Mouse (Mus musculus): ENCODE data around the gene Frmd6.

The Frmd6 gene

GRCm38 (mm10) chr12:70824729-70825650 lies at the start of gene Frmd6:
Frmd6 (plus strand) TSS chr12:70825514.
- DNase-seq (ENCODE audit: low spot score in 2 of 2) = peak; percentile 92 to 97

DNA sequence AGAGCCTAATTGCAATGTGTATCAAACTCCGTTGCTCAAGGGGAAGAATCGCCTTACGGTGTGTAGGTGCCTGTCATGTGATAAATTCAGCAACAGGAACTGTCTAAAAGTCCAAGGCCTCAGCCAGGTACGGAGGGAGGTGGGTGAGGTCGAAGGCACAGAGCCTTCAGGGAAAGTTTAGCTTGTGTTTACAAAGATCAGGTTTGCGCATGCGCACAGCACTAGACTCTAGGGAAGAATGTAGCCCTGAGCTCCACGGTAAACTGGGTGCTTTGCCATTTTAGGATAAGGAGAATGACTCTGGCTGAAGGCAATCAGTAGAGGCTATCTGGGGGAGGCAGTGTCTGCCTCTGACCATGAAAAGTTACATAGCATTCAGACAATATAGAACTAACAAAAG lies 49.7 kb upstream of the Frmd6 start:
- DNase-seq (ENCODE audit: low spot score in 2 of 2) = no peak

DNA sequence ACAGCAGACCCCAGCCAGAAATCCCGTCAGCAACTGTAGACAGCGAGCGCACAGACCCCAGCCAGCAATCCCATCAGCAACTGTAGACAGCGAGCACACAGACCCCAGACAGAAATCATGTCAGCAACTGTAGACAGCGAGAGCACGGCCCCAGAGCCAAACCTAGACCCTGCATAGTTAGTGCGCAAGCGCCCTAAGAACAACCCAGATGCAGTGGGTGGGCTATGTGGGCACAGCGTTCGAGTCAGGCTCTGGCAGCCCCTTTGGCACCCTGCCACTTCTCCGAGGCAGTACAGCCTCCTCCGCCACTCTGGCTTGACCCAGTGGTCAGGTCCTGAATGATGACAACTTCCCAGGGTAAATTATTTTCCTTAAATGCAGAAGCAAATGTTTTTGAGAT lies 48.6 kb upstream of the Frmd6 start:
- no peak for DNase-seq (ENCODE audit: low spot score in 2 of 2)

GRCm38 (mm10) chr12:70777466-70777865 lies 47.8 kb upstream of the Frmd6 start:
- DNase-seq (ENCODE audit: low spot score in 2 of 2) = no peak

DNA sequence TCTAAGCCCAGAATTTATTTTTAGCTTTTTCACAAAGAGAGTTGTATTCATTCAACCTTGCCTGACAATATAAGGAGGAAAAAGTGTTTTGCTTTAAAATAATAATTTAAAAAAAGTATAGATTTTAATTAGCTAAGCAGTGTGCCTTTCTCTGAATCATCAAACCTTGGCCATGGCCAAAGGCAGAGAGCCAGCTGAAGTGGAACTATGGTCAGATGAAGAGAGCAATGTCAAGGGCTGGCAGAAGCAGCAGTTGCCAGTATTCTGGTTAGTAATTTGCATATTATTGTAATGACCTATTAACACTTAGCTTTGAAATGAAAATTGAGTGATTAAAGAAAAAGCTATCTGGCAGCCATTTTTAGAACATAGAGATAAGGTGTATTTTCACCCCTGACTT lies 47.4 kb upstream of the Frmd6 start:
- no peak for DNase-seq (ENCODE audit: low spot score in 2 of 2)

DNA sequence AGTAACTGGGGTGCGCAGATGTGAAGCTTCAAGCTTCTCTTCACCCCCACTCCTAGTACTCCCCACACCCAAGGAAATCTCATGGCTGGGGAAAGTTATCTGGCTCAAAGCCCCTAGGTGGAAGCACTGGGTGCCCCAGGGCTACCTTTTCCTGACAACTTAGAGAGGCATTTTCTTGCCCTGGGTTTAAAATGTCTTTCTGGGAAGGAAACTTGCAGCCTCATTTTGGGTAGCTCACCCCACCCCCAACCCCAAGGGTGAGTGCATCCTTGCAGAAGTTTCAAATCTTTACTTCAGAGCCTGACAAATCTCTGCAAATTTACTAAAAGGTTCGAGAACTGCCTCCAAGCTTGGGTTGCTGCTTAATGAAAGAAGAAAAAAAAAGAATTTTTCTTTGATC lies 47.0 kb upstream of the Frmd6 start:
- no peak for DNase-seq (ENCODE audit: low spot score in 2 of 2)

GRCm38 (mm10) chr12:70778724-70779123 lies 46.6 kb upstream of the Frmd6 start:
- no peak for DNase-seq (ENCODE audit: low spot score in 2 of 2)

GRCm38 (mm10) chr12:70783049-70783448 lies 42.3 kb upstream of the Frmd6 start:
- DNase-seq (ENCODE audit: low spot score in 2 of 2) = no peak

DNA sequence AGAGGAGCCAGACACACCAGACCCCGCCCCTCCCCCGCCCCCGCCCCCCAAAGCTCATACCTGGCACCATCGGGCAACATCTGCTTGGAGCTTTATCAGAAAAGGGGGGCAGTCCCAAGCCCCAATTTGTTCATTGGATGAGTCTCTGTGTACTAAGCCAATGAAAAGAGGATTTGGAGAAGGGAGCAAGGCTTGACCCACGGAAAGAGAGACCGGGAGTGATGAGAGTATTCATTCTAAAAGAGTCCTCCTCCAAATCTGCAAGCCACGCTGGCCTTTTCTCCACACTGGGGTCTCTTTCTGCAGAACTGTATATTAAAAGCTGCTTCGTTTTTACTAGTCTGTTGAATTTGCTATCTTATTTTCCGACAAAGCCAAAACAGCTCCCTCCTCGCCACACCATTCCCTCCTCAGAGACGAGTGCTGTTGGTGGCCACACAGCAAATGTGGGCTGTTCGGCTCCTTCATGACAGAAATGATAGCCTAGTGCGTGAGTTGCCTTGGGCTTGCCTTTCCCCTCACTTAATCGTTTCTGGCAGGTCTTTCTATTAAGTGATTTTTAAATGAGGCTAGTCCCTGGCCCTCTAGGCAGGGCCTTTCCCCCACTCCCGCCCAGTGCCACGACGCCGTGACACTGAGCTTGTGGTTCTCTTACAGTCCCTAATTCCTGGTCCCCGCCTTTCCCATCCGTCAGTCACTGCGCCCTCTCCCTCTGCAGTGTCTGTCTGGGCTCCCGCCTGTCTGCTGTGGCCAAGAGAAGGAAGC lies 41.7 kb upstream of the Frmd6 start:
- DNase-seq (ENCODE audit: low spot score in 2 of 2) = no peak

- no peak for DNase-seq (ENCODE audit: low spot score in 2 of 2)
Observed at GRCm38 (mm10) chr12:70784240-70784705, 41.0 kb upstream of the Frmd6 start.

DNA sequence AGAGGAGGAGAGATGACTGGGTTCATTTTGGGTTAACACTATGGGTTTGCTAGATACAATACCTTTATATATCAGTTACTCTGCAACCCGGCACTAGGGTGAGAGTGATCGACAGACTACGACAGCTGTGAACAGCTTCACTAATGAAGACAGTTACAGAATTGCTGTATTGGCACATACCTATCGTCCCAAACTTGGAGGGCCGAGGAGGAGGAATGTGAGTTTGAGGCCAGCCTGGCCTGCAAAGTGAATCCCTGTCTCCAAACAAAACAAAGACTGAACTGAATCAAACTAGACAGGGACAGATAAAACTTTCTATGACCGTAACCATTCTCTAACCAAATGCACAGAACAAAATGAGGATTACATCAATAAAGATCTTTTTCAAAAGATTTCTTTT lies 36.0 kb upstream of the Frmd6 start:
- no peak for DNase-seq (ENCODE audit: low spot score in 2 of 2)

DNA sequence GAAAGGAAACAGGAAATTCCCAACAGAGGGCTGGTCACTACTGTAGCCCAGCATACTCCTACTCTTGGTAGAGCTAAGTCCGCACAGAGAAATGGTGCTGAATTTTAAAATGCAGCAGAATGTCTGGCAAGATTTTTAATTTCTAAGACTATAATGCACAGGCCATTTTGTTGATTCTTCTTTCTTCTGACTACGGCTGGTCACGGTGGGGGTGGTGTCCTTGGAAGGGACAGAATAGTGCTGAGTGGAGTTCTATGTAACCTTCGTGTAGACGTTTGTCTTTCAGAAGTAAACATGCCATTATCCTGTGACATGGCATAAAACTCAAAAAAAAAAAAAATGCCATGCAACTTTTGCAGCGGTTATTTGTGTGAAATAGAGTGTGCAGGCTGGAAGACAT lies 32.0 kb upstream of the Frmd6 start:
- no peak for DNase-seq (ENCODE audit: low spot score in 2 of 2)

DNA sequence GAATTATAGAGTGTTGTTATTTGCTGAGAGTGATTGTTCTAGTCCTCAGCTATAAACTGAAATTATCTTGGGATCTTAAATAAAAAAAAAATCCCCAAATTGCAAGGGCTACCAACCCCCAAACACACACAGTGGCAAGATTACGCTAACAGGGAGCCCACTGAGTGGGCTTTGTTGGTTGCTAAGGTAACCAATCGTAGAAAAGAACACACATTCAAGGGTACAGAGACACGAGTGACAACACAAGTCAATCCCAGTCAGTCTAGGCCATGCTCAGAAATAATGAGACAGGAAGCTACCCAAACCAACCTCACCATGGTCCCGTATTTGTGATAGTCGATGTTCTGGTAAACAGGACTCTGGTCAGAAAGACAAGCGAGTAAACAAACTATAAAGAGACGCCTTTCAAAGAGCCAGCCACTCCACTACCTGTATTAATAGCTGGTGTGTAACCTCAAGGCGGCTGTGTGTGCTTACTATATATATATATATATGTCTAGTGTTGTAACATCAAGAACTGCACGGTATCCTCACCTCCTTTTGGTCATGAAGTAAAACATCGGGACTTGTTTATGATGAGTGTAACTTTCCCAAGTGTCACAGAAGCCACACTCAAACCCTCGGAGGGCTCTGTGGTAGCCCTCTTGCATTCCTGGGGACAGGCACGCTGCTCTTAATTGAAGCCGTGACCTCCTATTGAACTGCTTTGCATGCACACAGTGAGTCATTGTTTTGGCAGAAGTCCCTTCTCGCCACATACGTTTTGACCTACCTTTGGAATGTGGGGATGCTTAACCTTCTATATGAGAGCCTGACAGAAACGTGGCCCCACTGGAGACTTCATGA lies 30.5 kb upstream of the Frmd6 start:
- DNase-seq (ENCODE audit: low spot score in 2 of 2) = no peak

DNA sequence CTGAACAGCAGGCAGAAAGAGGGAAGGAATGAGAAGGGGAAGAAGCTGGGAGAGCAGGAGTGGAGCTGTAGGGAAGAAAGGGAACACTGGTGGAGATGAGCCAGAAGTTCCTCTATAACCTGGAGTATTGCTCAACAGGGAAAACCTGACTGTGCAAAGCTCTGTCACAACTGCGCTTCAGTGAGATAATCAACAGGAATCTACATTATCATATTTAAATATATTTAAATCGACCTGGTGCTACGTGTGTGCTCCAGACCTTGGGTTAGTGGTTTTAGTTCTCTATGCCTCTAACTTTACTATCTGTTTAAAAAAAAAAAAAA lies 30.0 kb upstream of the Frmd6 start:
- DNase-seq (ENCODE audit: low spot score in 2 of 2) = no peak

DNA sequence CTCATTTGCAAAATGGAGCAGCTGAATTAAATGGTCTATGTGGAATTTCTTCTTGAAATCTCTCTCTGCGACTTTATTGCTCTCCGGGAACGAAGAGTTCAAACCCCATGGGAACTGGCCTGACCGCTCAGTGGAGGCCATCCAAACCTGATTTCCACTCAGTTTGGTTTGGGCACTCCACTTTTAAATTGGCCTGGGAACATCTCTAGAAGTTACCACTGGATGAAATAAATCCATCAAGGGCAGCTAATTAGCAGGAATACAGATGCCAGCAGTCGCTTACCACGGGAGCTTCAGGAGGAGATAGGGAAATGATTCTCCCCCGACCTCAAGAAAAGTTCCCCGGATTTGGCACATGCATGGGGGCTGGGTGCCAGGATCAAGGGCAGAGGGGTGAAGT lies 26.8 kb upstream of the Frmd6 start:
- DNase-seq (ENCODE audit: low spot score in 2 of 2) = no peak

DNA sequence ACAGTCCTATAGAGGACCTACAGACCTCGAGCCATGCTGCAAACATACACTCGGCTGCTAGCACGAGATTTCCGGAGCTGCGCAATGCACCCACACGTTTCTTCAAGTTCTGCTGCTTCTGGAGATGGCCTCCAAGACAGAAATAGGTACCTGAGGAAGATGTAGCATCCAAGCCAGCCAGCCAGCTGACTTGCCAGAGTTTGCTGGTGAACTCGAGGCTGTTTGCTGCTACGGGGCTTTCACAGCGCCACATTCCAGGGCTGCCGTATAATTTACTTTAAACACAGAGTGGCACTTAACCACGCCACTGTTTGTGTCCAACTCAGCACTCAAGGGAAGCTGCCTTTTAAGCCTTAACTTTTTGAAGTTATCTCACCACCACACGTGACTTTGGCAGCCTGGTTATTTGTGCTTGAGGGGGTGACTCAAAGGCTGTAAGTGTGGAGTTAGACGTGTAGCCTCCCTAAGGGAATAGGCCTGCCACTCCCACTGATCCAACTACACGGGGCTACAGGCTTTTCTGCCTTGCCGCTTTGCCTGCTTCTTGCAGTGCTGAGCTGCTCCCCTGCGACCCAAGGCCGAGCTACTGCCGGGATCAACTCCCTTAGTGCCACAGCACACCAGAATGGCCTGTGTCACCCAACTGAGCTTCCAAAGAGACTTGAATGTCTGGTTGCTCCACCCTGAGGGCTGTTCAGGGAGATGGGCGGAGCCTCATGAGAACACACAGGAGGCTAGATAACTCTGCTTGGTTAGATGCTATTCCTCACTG lies 25.9 kb upstream of the Frmd6 start:
- no peak for DNase-seq (ENCODE audit: low spot score in 2 of 2)

DNA sequence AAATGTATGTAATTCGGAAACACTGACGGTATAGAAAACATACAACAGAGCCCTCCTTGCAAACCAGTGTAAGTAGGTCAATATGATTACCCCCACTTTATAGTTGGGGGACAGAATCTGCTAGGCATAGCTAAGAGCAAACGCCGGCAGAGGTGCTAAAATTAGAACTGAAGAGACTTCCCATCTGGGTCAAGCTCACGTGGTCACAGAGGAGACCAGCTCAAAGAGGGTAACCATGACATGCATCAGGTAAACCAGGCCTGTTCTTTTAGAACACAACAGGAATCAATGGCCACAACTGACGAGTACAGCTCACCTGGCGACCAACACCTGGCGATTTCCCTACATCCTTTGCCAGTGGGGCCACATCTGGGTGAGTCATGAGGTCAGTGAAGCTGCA lies 25.2 kb upstream of the Frmd6 start:
- no peak for DNase-seq (ENCODE audit: low spot score in 2 of 2)

- DNase-seq (ENCODE audit: low spot score in 2 of 2) = no peak
Observed at GRCm38 (mm10) chr12:70801361-70801760, 24.0 kb upstream of the Frmd6 start.

GRCm38 (mm10) chr12:70803494-70803893 lies 21.8 kb upstream of the Frmd6 start:
- no peak for DNase-seq (ENCODE audit: low spot score in 2 of 2)

DNA sequence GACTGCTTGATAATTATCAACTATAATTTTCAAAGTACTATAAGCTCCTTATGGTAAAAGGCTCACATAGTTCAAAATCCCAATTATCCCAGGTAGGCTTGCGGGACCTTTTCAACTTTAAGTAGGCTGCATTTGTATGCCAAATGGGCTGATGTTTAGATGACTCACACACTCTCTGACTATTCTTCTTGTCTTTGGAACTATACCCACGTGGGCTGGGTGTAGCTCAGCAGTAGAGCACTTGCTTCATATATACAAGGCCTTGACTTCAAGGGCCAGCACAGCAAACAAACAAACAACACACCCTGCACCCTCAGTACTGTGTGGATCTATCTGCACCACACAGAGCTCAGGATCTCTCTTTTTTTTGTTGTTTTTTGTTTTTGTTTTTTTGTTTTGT lies 20.3 kb upstream of the Frmd6 start:
- no peak for DNase-seq (ENCODE audit: low spot score in 2 of 2)

- DNase-seq (ENCODE audit: low spot score in 2 of 2) = no peak
Observed at GRCm38 (mm10) chr12:70807543-70807942, 17.8 kb upstream of the Frmd6 start.
